Mouse (Mus musculus) midbrain, embryonic 10.5 days (tissue): ENCODE measurements around the gene Olfr524. TPM values are rescaled to one million over a fixed set of nuclear protein-coding genes. Genes with fewer than 3 reads are reported as not detected.
A peak's percentile ranks its signal among the peaks of the same experiment; 100 is the strongest.

Experiments
- DNase-seq: peaks from one replicate; pipeline ENCODE4 v3.0.0-alpha.2; 2017; ENCODE audit warnings: low spot score
- H3K27ac ChIP-seq: fragments of 300-500 bp; sonication (generic); replicated peaks from 2 replicates; pipeline ENCODE4 v1.5.1; 2016; ENCODE audit warnings: mild to moderate bottlenecking
- H3K27me3 ChIP-seq: fragments of 300-500 bp; sonication (generic); 2 replicates; pipeline ENCODE4 v1.6.1; 2016; ENCODE audit warnings: low read depth, mild to moderate bottlenecking; ENCODE audit not compliant: poor library complexity, severe bottlenecking
- H3K36me3 ChIP-seq: fragments of 300-500 bp; sonication (generic); 2 replicates; pipeline ENCODE4 v1.6.1; 2016; ENCODE audit warnings: mild to moderate bottlenecking, moderate library complexity
- H3K4me1 ChIP-seq: fragments of 300-500 bp; sonication (generic); 2 replicates; pipeline ENCODE4 v1.6.1; 2016
- H3K4me3 ChIP-seq: fragments of 300-500 bp; sonication (generic); 2 replicates; pipeline ENCODE4 v1.5.1; 2016; ENCODE audit warnings: mild to moderate bottlenecking, moderate library complexity
- H3K9me3 ChIP-seq: fragments of 300-500 bp; sonication (generic); replicated peaks from 2 replicates; pipeline ENCODE4 v1.6.1; 2016; ENCODE audit warnings: mild to moderate bottlenecking
- WGBS: fragments of 180-500 bp; shearing (Covaris S2); methylation state at CpG from one replicate; pipeline ENCODE4 v1.1.7; 2016; 5-methylcytosine and 5-hydroxymethylcytosine counted together
- polyA plus RNA-seq: library from polyadenylated mRNA; unstranded; fragments of >200 nt; fragmentation: Nextera tagmentation; extraction: Ambion mirVana; gene quantifications from 2 replicates; pipeline ENCODE4 v1.2.1, GENCODE M21; 2016

Olfr524 gene
- polyA plus RNA-seq, 1 experiment from 2014 or later = not detected

GRCm38 (mm10) chr7:140172936-140173335, 32.8 kb downstream of the Olfr524 start, which contains the start of gene Olfr523:
Gene Olfr523, plus strand, starts transcription at chr7:140173217.
- H3K9me3 ChIP-seq = no peaks in the 10 kb centered on the region
- 75% methylated on average over 1 of the region's 1 CpGs for WGBS
- no peak within 1 kb of the TSS for H3K4me3 ChIP-seq
- no peaks in the 10 kb centered on the region for H3K4me1 ChIP-seq
- DNase-seq = no peak
- H3K36me3 ChIP-seq = no peaks in the 10 kb centered on the region
- H3K27ac ChIP-seq = no peak within 1 kb of the TSS
- H3K27me3 ChIP-seq = no peaks in the 10 kb centered on the region

- Histone ChIP-seq H3K27ac (no peak overlapping the region), H3K36me3 (no peaks in the 10 kb centered on the region), H3K9me3 (no peaks in the 10 kb centered on the region), H3K4me3 (no peak overlapping the region), H3K4me1 (no peaks in the 10 kb centered on the region), H3K27me3 (no peaks in the 10 kb centered on the region)
- no peak for DNase-seq
- WGBS = 91% methylated on average over 3 of the region's 3 CpGs
Observed at GRCm38 (mm10) chr7:140170863-140171262, 34.9 kb downstream of the Olfr524 start.

- Histone ChIP-seq H3K9me3 (no peaks in the 10 kb centered on the region), H3K4me3 (no peak overlapping the region), H3K27ac (no peak overlapping the region), H3K4me1 (no peaks in the 10 kb centered on the region), H3K36me3 (no peaks in the 10 kb centered on the region), H3K27me3 (no peaks in the 10 kb centered on the region)
- no peak for DNase-seq
- WGBS = 85% methylated on average over 4 of the region's 4 CpGs
Observed at GRCm38 (mm10) chr7:140169386-140169785, 36.4 kb downstream of the Olfr524 start.

GRCm38 (mm10) chr7:140167950-140168349, 37.8 kb downstream of the Olfr524 start:
- no peaks in the 10 kb centered on the region for H3K36me3 ChIP-seq
- no peaks in the 10 kb centered on the region for H3K9me3 ChIP-seq
- H3K27ac ChIP-seq = no peak overlapping the region
- 66% methylated on average over 1 of the region's 1 CpGs for WGBS
- no peaks in the 10 kb centered on the region for H3K4me1 ChIP-seq
- no peak for DNase-seq
- no peaks in the 10 kb centered on the region for H3K27me3 ChIP-seq
- no peak overlapping the region for H3K4me3 ChIP-seq

- H3K27me3 ChIP-seq = no peaks in the 10 kb centered on the region
- 83% methylated on average over 7 of the region's 7 CpGs for WGBS
- H3K4me1 ChIP-seq = no peaks in the 10 kb centered on the region
- no peak within 1 kb of the TSS for H3K4me3 ChIP-seq
- H3K9me3 ChIP-seq = no peaks in the 10 kb centered on the region
- no peak for DNase-seq
- H3K27ac ChIP-seq = no peak within 1 kb of the TSS
- H3K36me3 ChIP-seq = no peaks in the 10 kb centered on the region
Observed at GRCm38 (mm10) chr7:140164664-140165063, 41.1 kb downstream of the Olfr524 start, which contains the start of gene Olfr522. Gene Olfr522, minus strand, starts transcription at chr7:140164764.

- Histone ChIP-seq H3K27me3 (peaks cover 24% of the 10 kb centered on the region), H3K4me3 (no peak overlapping the region), H3K9me3 (no peaks in the 10 kb centered on the region), H3K4me1 (no peaks in the 10 kb centered on the region), H3K27ac (no peak overlapping the region), H3K36me3 (no peaks in the 10 kb centered on the region)
- DNase-seq = no peak
- WGBS = 77% methylated on average over 3 of the region's 3 CpGs
Observed at GRCm38 (mm10) chr7:140160363-140160762, 45.4 kb downstream of the Olfr524 start.

- peaks cover 66% of the 10 kb centered on the region for H3K27me3 ChIP-seq
- under 1% methylated on average over 28 of the region's 28 CpGs for WGBS
Observed at GRCm38 (mm10) chr7:140154218-140154927, 51.4 kb downstream of the Olfr524 start, which contains the start of gene Sprn. Gene Sprn, minus strand, starts transcription at chr7:140154877.

GRCm38 (mm10) chr7:140153829-140154217, 51.9 kb downstream of the Olfr524 start:
- Histone ChIP-seq H3K27ac (no peak overlapping the region), H3K36me3 (no peaks in the 10 kb centered on the region), H3K4me3 (peak overlapping the region; percentile 53), H3K27me3 (peaks cover 64% of the 10 kb centered on the region), H3K9me3 (no peaks in the 10 kb centered on the region), H3K4me1 (peaks cover 23% of the 10 kb centered on the region)
- DNase-seq = no peak
- 15% methylated on average over 4 of the region's 4 CpGs for WGBS

More at GRCm38 (mm10) chr7:140154218-140154927, 51.4 kb downstream of the Olfr524 start, which contains the start of gene Sprn:
- peak; percentile 48 for DNase-seq
- no peaks in the 10 kb centered on the region for H3K9me3 ChIP-seq
- peak within 1 kb of the TSS; percentile 61 for H3K27ac ChIP-seq
- H3K36me3 ChIP-seq = no peaks in the 10 kb centered on the region
- peaks cover 23% of the 10 kb centered on the region for H3K4me1 ChIP-seq
- H3K4me3 ChIP-seq = peak within 1 kb of the TSS; percentile 53

GRCm38 (mm10) chr7:140153383-140153782, 52.4 kb downstream of the Olfr524 start:
- Histone ChIP-seq H3K36me3 (no peaks in the 10 kb centered on the region), H3K27ac (peak overlapping the region; percentile 69), H3K9me3 (no peaks in the 10 kb centered on the region), H3K4me3 (peak overlapping the region; percentile 53), H3K4me1 (peaks cover 23% of the 10 kb centered on the region), H3K27me3 (peaks cover 60% of the 10 kb centered on the region)
- WGBS = 9% methylated on average over 28 of the region's 28 CpGs
- DNase-seq = peak; percentile 45

Other genes with a start within 250 kb of the Olfr524 start
- gene 6430531B16Rik, start 227.2 kb downstream of the Olfr524 start, polyA plus RNA-seq = 0.74 and 1.1 TPM in 2 replicates
- 2.5 and 2.7 TPM in 2 replicates for gene Adam8, start 213.4 kb downstream of the Olfr524 start, polyA plus RNA-seq
- gene Zfp511, start 169.6 kb downstream of the Olfr524 start, polyA plus RNA-seq = 42.6 and 43.8 TPM in 2 replicates
- 74.0 and 80.0 TPM in 2 replicates for gene Tubgcp2, start 169.3 kb downstream of the Olfr524 start, polyA plus RNA-seq
- gene Msx3, start 156.9 kb downstream of the Olfr524 start, polyA plus RNA-seq = 5.1 and 16.6 TPM in 2 replicates
- gene Caly, start 123.4 kb downstream of the Olfr524 start, polyA plus RNA-seq = 2.0 and 4.7 TPM in 2 replicates
- not detected in 2 replicates for gene Prap1, start 112.6 kb downstream of the Olfr524 start, polyA plus RNA-seq
- gene Fuom, start 103.5 kb downstream of the Olfr524 start, polyA plus RNA-seq = 10.9 and 12.8 TPM in 2 replicates
- gene Paox, start 90.2 kb downstream of the Olfr524 start, polyA plus RNA-seq = 15.8 and 18.5 TPM in 2 replicates
- 157 and 161 TPM in 2 replicates for gene Echs1, start 89.5 kb downstream of the Olfr524 start, polyA plus RNA-seq
- gene Mtg1, start 68.4 kb downstream of the Olfr524 start, polyA plus RNA-seq = 32.6 TPM in 2 replicates
- 0.49 and 0.79 TPM in 2 replicates for gene Sprn, start 51.1 kb downstream of the Olfr524 start, polyA plus RNA-seq
- not detected in 2 replicates for gene Olfr522, start 41.2 kb downstream of the Olfr524 start, polyA plus RNA-seq
- not detected in 2 replicates for gene Olfr523, start 32.7 kb downstream of the Olfr524 start, polyA plus RNA-seq
- gene Cd163l1, start 12.3 kb upstream of the Olfr524 start, polyA plus RNA-seq = not detected in 2 replicates
- not detected in 2 replicates for gene 5830411N06Rik, start 41.3 kb upstream of the Olfr524 start, polyA plus RNA-seq
- gene Olfr525, start 114.9 kb upstream of the Olfr524 start, polyA plus RNA-seq = not detected in 2 replicates
- not detected in 2 replicates for gene Olfr527, start 128.1 kb upstream of the Olfr524 start, polyA plus RNA-seq
- gene Olfr60, start 155.7 kb upstream of the Olfr524 start, polyA plus RNA-seq = not detected in 2 replicates
- gene Olfr530, start 170.4 kb upstream of the Olfr524 start, polyA plus RNA-seq = not detected in 2 replicates
- not detected in 2 replicates for gene Olfr531, start 197.0 kb upstream of the Olfr524 start, polyA plus RNA-seq
- gene Olfr532, start 215.7 kb upstream of the Olfr524 start, polyA plus RNA-seq = not detected in 2 replicates